Mouse (Mus musculus) thymus, postnatal 25 days (tissue): ENCODE data around the gene Grin3a.
"Not testable (repeated sequence)": the region's sequence is repeated elsewhere in the genome, so short reads cannot be mapped to it uniquely, and the experiment has no call there.

ENCODE experiments used
- DNase-seq: peaks from one replicate; pipeline ENCODE4 v3.0.0; 2022

Grin3a gene

GRCm38 (mm10) chr4:49680171-49680875 is 165.2 kb downstream of the Grin3a start:
- no peak for DNase-seq

GRCm38 (mm10) chr4:49676790-49677189 is 168.8 kb downstream of the Grin3a start:
- DNase-seq: no peak

GRCm38 (mm10) chr4:49676071-49676470 is 169.5 kb downstream of the Grin3a start:
- DNase-seq: no peak

- no peak for DNase-seq
Observed at GRCm38 (mm10) chr4:49664850-49665249, 180.7 kb downstream of the Grin3a start.

- DNase-seq: no peak
Observed at GRCm38 (mm10) chr4:49662231-49662630, 183.3 kb downstream of the Grin3a start.

- DNase-seq: no peak
Observed at GRCm38 (mm10) chr4:49661664-49662063, 183.9 kb downstream of the Grin3a start.

GRCm38 (mm10) chr4:49659421-49659820 is 186.1 kb downstream of the Grin3a start:
- DNase-seq: no peak

- no peak for DNase-seq
Observed at GRCm38 (mm10) chr4:49639913-49640312, 205.6 kb downstream of the Grin3a start.

- no peak for DNase-seq
Observed at GRCm38 (mm10) chr4:49637821-49638220, 207.7 kb downstream of the Grin3a start.

GRCm38 (mm10) chr4:49632139-49632481 is 213.4 kb downstream of the Grin3a start:
- DNase-seq: no peak

GRCm38 (mm10) chr4:49631319-49632138 is 214.0 kb downstream of the Grin3a start, which contains the start of gene Rnf20:
Rnf20 (plus strand) TSS chr4:49632006.
- DNase-seq: peak; percentile 95

GRCm38 (mm10) chr4:49628941-49629340 is 216.6 kb downstream of the Grin3a start:
- no peak for DNase-seq

GRCm38 (mm10) chr4:49626973-49627372 is 218.6 kb downstream of the Grin3a start:
- peak; percentile 71 for DNase-seq

GRCm38 (mm10) chr4:49624969-49625368 is 220.6 kb downstream of the Grin3a start:
- DNase-seq: not testable (repeated sequence)

GRCm38 (mm10) chr4:49623916-49624315 is 221.6 kb downstream of the Grin3a start:
- DNase-seq: no peak

GRCm38 (mm10) chr4:49622272-49622671 is 223.3 kb downstream of the Grin3a start:
- DNase-seq: no peak

- not testable (repeated sequence) for DNase-seq
Observed at GRCm38 (mm10) chr4:49619861-49620260, 225.7 kb downstream of the Grin3a start.

- no peak for DNase-seq
Observed at GRCm38 (mm10) chr4:49616924-49617323, 228.6 kb downstream of the Grin3a start.
